Mouse (Mus musculus): ENCODE measurements around the gene Lrrc75b. TPM values are rescaled to one million over a fixed set of nuclear protein-coding genes. Genes with fewer than 3 reads are reported as not detected.

Gene Lrrc75b
- polyA plus RNA-seq, 2 experiments from 2014 or later, result 0.40 TPM; not detected in 1

Other genes with a start within 250 kb of the Lrrc75b start
- gene Adora2a, start 243.5 kb downstream of the Lrrc75b start, polyA plus RNA-seq (2017; shearing (Covaris generic)), result 10 to 100 TPM; 16.1 to 36.3 TPM
- gene Upb1, start 159.2 kb downstream of the Lrrc75b start, polyA plus RNA-seq (2017; shearing (Covaris generic)), result under 1 TPM in 1 of 2 experiments, not detected in 1; 0.74 TPM
- 100 to 1,000 TPM; 103 to 218 TPM for gene Snrpd3, start 42.8 kb downstream of the Lrrc75b start, polyA plus RNA-seq (2017; shearing (Covaris generic))
- 10 to 100 TPM; 16.2 to 23.0 TPM for gene Gucd1, start 42.4 kb downstream of the Lrrc75b start, polyA plus RNA-seq (2017; shearing (Covaris generic))
- gene Ggt1, start 1.3 kb upstream of the Lrrc75b start, polyA plus RNA-seq (2017; shearing (Covaris generic)), result 1 to 10 TPM; 2.8 to 4.0 TPM
- gene Ggt5, start 29.0 kb upstream of the Lrrc75b start, polyA plus RNA-seq (2017; shearing (Covaris generic)), result under 1 TPM; 0.27 to 0.76 TPM
- gene Susd2, start 83.7 kb upstream of the Lrrc75b start, polyA plus RNA-seq (2017; shearing (Covaris generic)), result 10 to 100 TPM in 1 of 2 experiments, 1 to 10 TPM in 1; 9.2 to 19.4 TPM
- gene Cabin1, start 204.0 kb upstream of the Lrrc75b start, polyA plus RNA-seq (2017; shearing (Covaris generic)), result 10 to 100 TPM; 25.1 to 30.0 TPM
- gene Ddt, start 213.1 kb upstream of the Lrrc75b start, polyA plus RNA-seq (2017; shearing (Covaris generic)), result 10 to 100 TPM; 73.3 to 80.4 TPM
- gene Gm20441, start 220.6 kb upstream of the Lrrc75b start, polyA plus RNA-seq (2017; shearing (Covaris generic)), result not detected
- 10 to 100 TPM in 1 of 2 experiments, 1 to 10 TPM in 1; 6.4 to 16.8 TPM for gene Gstt3, start 221.1 kb upstream of the Lrrc75b start, polyA plus RNA-seq (2017; shearing (Covaris generic))
- 1 to 10 TPM in 1 of 2 experiments, not detected in 1; 1.3 TPM for gene Gstt1, start 238.3 kb upstream of the Lrrc75b start, polyA plus RNA-seq (2017; shearing (Covaris generic))

Data from CD4-positive, CD25-positive, alpha-beta regulatory T cell, adult 4 months (primary cell).